Mouse (Mus musculus): ENCODE results near the gene Prpf31. TPM values are rescaled to one million over a fixed set of nuclear protein-coding genes. Genes with fewer than 3 reads are reported as not detected.

Prpf31 gene
- total and polyA plus RNA-seq, 2 experiments from 2014 or later, result 58.6 to 66.0 TPM

GRCm38 (mm10) chr7:3630478-3630815 lies 662 bp downstream of the Prpf31 start:
- Histone ChIP-seq H3K9ac (replicated peaks; ENCODE audit: low read length, poor library complexity, severe bottlenecking) (peak overlapping the region; percentile 48), H3K27me3 (ENCODE audit: insufficient read depth, low read length) (no peaks in the 10 kb centered on the region), H3K4me3 (ENCODE audit: low read depth, low read length) (peak overlapping the region; percentile 66), H3K4me1 (ENCODE audit: insufficient read depth, low read length) (peaks cover 8% of the 10 kb centered on the region; the same call in 1 of the 2 replicates), H3K4me2 (ENCODE audit: low read depth, low read length, poor library complexity, severe bottlenecking) (peak overlapping the region; percentile 99), H3K36me3 (ENCODE audit: insufficient read depth, low read length) (peaks cover 14% of the 10 kb centered on the region), H3K9me3 (ENCODE audit: low read length) (no peaks in the 10 kb centered on the region), H3K27ac (ENCODE audit: low read depth, low read length) (no peak overlapping the region)
- no peak for TF ChIP-seq CTCF (IDR thresholded peaks at IDR 0.05)
- DNase-seq (ENCODE audit: low spot score) (no peak), ATAC-seq (ENCODE audit: low FRiP score) (peak; percentile 6; the same call in 1 of the 2 replicates)
- WGBS, result 57% methylated on average over 3 of the region's 3 CpGs

- Histone ChIP-seq H3K4me3 (ENCODE audit: low read depth, low read length) (no peak overlapping the region), H3K27ac (ENCODE audit: low read depth, low read length) (no peak overlapping the region), H3K36me3 (ENCODE audit: insufficient read depth, low read length) (peaks cover 23% of the 10 kb centered on the region), H3K9ac (replicated peaks; ENCODE audit: low read length, poor library complexity, severe bottlenecking) (no peak overlapping the region), H3K4me2 (ENCODE audit: low read depth, low read length, poor library complexity, severe bottlenecking) (no peak overlapping the region), H3K4me1 (ENCODE audit: insufficient read depth, low read length) (peaks cover 13% of the 10 kb centered on the region), H3K9me3 (ENCODE audit: low read length) (no peaks in the 10 kb centered on the region), H3K27me3 (ENCODE audit: insufficient read depth, low read length) (no peaks in the 10 kb centered on the region)
- DNase-seq (ENCODE audit: low spot score), result no peak
- WGBS, result 76% methylated on average over 5 of the region's 5 CpGs
- no peak for TF ChIP-seq CTCF (IDR thresholded peaks at IDR 0.05)
- no peak for ATAC-seq (ENCODE audit: low FRiP score)
Measured at GRCm38 (mm10) chr7:3643412-3643811, 13.6 kb downstream of the Prpf31 start.

- ATAC-seq (ENCODE audit: low FRiP score), result no peak
- no peak for DNase-seq (ENCODE audit: low spot score)
- 0 out of 2 replicates have a peak overlapping the region, but pooled peaks have one; percentile 29 for H3K9ac ChIP-seq (replicated peaks; ENCODE audit: low read length, poor library complexity, severe bottlenecking)
- WGBS, result 23% methylated on average over 9 of the region's 9 CpGs
- H3K9me3 ChIP-seq (ENCODE audit: low read length), result no peaks in the 10 kb centered on the region
- no peak overlapping the region for H3K27ac ChIP-seq (ENCODE audit: low read depth, low read length)
- peak overlapping the region; percentile 61 for H3K4me2 ChIP-seq (ENCODE audit: low read depth, low read length, poor library complexity, severe bottlenecking)
- H3K4me3 ChIP-seq (ENCODE audit: low read depth, low read length), result peak overlapping the region; percentile 93
- no peaks in the 10 kb centered on the region for H3K27me3 ChIP-seq (ENCODE audit: insufficient read depth, low read length)
- peaks cover 19% of the 10 kb centered on the region; the same call in 1 of the 2 replicates for H3K36me3 ChIP-seq (ENCODE audit: insufficient read depth, low read length)
- H3K4me1 ChIP-seq (ENCODE audit: insufficient read depth, low read length), result peaks cover 13% of the 10 kb centered on the region
- no peak for TF ChIP-seq CTCF (IDR thresholded peaks at IDR 0.05)
Measured at GRCm38 (mm10) chr7:3643843-3644242, 14.1 kb downstream of the Prpf31 start.

GRCm38 (mm10) chr7:3644348-3644671 lies 14.5 kb downstream of the Prpf31 start:
- peaks cover 18% of the 10 kb centered on the region; the same call in 1 of the 2 replicates for H3K36me3 ChIP-seq (ENCODE audit: insufficient read depth, low read length)
- H3K4me3 ChIP-seq (ENCODE audit: low read depth, low read length), result peak overlapping the region; percentile 93
- no peaks in the 10 kb centered on the region for H3K9me3 ChIP-seq (ENCODE audit: low read length)
- DNase-seq (ENCODE audit: low spot score) (no peak), ATAC-seq (ENCODE audit: low FRiP score) (no peak)
- TF ChIP-seq CTCF (IDR thresholded peaks at IDR 0.05), result no peak
- 0 out of 2 replicates have a peak overlapping the region, but pooled peaks have one; percentile 29 for H3K9ac ChIP-seq (replicated peaks; ENCODE audit: low read length, poor library complexity, severe bottlenecking)
- no peak overlapping the region for H3K27ac ChIP-seq (ENCODE audit: low read depth, low read length)
- no peaks in the 10 kb centered on the region for H3K27me3 ChIP-seq (ENCODE audit: insufficient read depth, low read length)
- H3K4me1 ChIP-seq (ENCODE audit: insufficient read depth, low read length), result peaks cover 13% of the 10 kb centered on the region
- H3K4me2 ChIP-seq (ENCODE audit: low read depth, low read length, poor library complexity, severe bottlenecking), result peak overlapping the region; percentile 61
- 2% methylated on average over 11 of the region's 11 CpGs for WGBS

- DNase-seq (ENCODE audit: low spot score) (peak; percentile 100), ATAC-seq (ENCODE audit: low FRiP score) (peak; percentile 97)
- Histone ChIP-seq H3K36me3 (ENCODE audit: insufficient read depth, low read length) (peaks cover 12% of the 10 kb centered on the region; the same call in 1 of the 2 replicates), H3K4me2 (ENCODE audit: low read depth, low read length, poor library complexity, severe bottlenecking) (peak within 1 kb of the TSS; percentile 86), H3K27ac (ENCODE audit: low read depth, low read length) (peak within 1 kb of the TSS; percentile 94), H3K27me3 (ENCODE audit: insufficient read depth, low read length) (no peaks in the 10 kb centered on the region), H3K9me3 (ENCODE audit: low read length) (no peaks in the 10 kb centered on the region), H3K9ac (replicated peaks; ENCODE audit: low read length, poor library complexity, severe bottlenecking) (peak within 1 kb of the TSS; percentile 96), H3K4me1 (ENCODE audit: insufficient read depth, low read length) (peaks cover 13% of the 10 kb centered on the region), H3K4me3 (ENCODE audit: low read depth, low read length) (peak within 1 kb of the TSS; percentile 93)
- WGBS, result under 1% methylated on average over 53 of the region's 58 CpGs
- TF ChIP-seq CTCF (IDR thresholded peaks at IDR 0.05), result no peak
Measured at GRCm38 (mm10) chr7:3644672-3645487, 15.1 kb downstream of the Prpf31 start, which contains the start of gene Cnot3. Gene Cnot3, plus strand, starts transcription at chr7:3645268.

- DNase-seq (ENCODE audit: low spot score) (no peak), ATAC-seq (ENCODE audit: low FRiP score) (no peak; the same call in 1 of the 2 replicates)
- H3K9me3 ChIP-seq (ENCODE audit: low read length), result no peaks in the 10 kb centered on the region
- WGBS, result under 1% methylated on average over 52 of the region's 58 CpGs
- peak overlapping the region; percentile 94 for H3K27ac ChIP-seq (ENCODE audit: low read depth, low read length)
- peak overlapping the region; percentile 93 for H3K4me3 ChIP-seq (ENCODE audit: low read depth, low read length)
- no peak for TF ChIP-seq CTCF (IDR thresholded peaks at IDR 0.05)
- H3K36me3 ChIP-seq (ENCODE audit: insufficient read depth, low read length), result peaks cover 11% of the 10 kb centered on the region; the same call in 1 of the 2 replicates
- peak overlapping the region; percentile 96 for H3K9ac ChIP-seq (replicated peaks; ENCODE audit: low read length, poor library complexity, severe bottlenecking)
- H3K4me2 ChIP-seq (ENCODE audit: low read depth, low read length, poor library complexity, severe bottlenecking), result peak overlapping the region; percentile 86
- H3K4me1 ChIP-seq (ENCODE audit: insufficient read depth, low read length), result peaks cover 13% of the 10 kb centered on the region
- H3K27me3 ChIP-seq (ENCODE audit: insufficient read depth, low read length), result no peaks in the 10 kb centered on the region
Measured at GRCm38 (mm10) chr7:3645488-3646025, 15.8 kb downstream of the Prpf31 start.
